Mouse (Mus musculus) forebrain, embryonic 13.5 days (tissue): Measurements from ENCODE around the gene Slc8a1. TPM values are rescaled to one million over a fixed set of nuclear protein-coding genes. Genes with fewer than 3 reads are reported as not detected.
A peak's percentile ranks its signal among the peaks of the same experiment; 100 is the strongest.

Experiments used
- ATAC-seq: fragments of 200-750 bp; cut with Nextera tagmentation; 2 replicates; pipeline ENCODE4 v1.8.0; 2017
- H3K27ac ChIP-seq: fragments of 300-500 bp; sonication (generic); 2 replicates; pipeline ENCODE4 v1.5.1; 2015; ENCODE audit warnings: inconsistent platforms, mild to moderate bottlenecking, moderate library complexity
- H3K27me3 ChIP-seq: fragments of 300-500 bp; sonication (generic); 2 replicates; pipeline ENCODE4 v1.6.1; 2015; ENCODE audit warnings: mild to moderate bottlenecking, inconsistent platforms
- H3K36me3 ChIP-seq: fragments of 300-500 bp; sonication (generic); 2 replicates; pipeline ENCODE4 v1.6.1; 2015; ENCODE audit warnings: mild to moderate bottlenecking, inconsistent platforms; ENCODE audit not compliant: poor library complexity, severe bottlenecking
- H3K4me1 ChIP-seq: fragments of 300-500 bp; sonication (generic); 2 replicates; pipeline ENCODE4 v1.6.1; 2015; ENCODE audit warnings: inconsistent platforms
- H3K4me2 ChIP-seq: fragments of 300-500 bp; sonication (generic); 2 replicates; pipeline ENCODE4 v1.6.1; 2015; ENCODE audit warnings: inconsistent platforms, mild to moderate bottlenecking, moderate library complexity
- H3K4me3 ChIP-seq: fragments of 300-500 bp; sonication (generic); 2 replicates; pipeline ENCODE4 v1.5.1; 2015; ENCODE audit warnings: mild to moderate bottlenecking, inconsistent platforms
- H3K9ac ChIP-seq: fragments of 300-500 bp; sonication (generic); 2 replicates; pipeline ENCODE4 v1.6.1; 2015; ENCODE audit warnings: mild to moderate bottlenecking, inconsistent platforms
- H3K9me3 ChIP-seq: fragments of 300-500 bp; sonication (generic); replicated peaks from 2 replicates; pipeline ENCODE4 v1.6.1; 2016; ENCODE audit warnings: inconsistent platforms
- WGBS: fragments of 180-500 bp; shearing (Covaris S2); methylation state at CpG from one replicate; pipeline ENCODE4 v1.1.7; 2015; 5-methylcytosine and 5-hydroxymethylcytosine counted together
- polyA plus RNA-seq: library from polyadenylated mRNA; unstranded; fragments of >200 nt; fragmentation: Nextera tagmentation; extraction: Ambion mirVana; gene quantifications from 2 replicates; pipeline ENCODE4 v1.2.1, GENCODE M21; 2015

Gene Slc8a1
- polyA plus RNA-seq, 1 experiment from 2014 or later: 5.6 TPM

GRCm38 (mm10) chr17:81393040-81393439 lies 345.1 kb downstream of the Slc8a1 start:
- no peaks in the 10 kb centered on the region for H3K9me3 ChIP-seq
- no peak overlapping the region for H3K9ac ChIP-seq
- H3K27ac ChIP-seq: no peak overlapping the region
- no peaks in the 10 kb centered on the region for H3K36me3 ChIP-seq
- WGBS: 94% methylated on average over 4 of the region's 4 CpGs
- no peak overlapping the region for H3K4me2 ChIP-seq
- no peak for ATAC-seq
- H3K27me3 ChIP-seq: no peaks in the 10 kb centered on the region
- no peaks in the 10 kb centered on the region for H3K4me1 ChIP-seq
- no peak overlapping the region for H3K4me3 ChIP-seq

- no peak for ATAC-seq
- no peaks in the 10 kb centered on the region for H3K4me1 ChIP-seq
- H3K9ac ChIP-seq: no peak overlapping the region
- no peaks in the 10 kb centered on the region for H3K36me3 ChIP-seq
- 92% methylated on average over 7 of the region's 7 CpGs for WGBS
- H3K9me3 ChIP-seq: no peaks in the 10 kb centered on the region
- no peak overlapping the region for H3K27ac ChIP-seq
- no peaks in the 10 kb centered on the region for H3K27me3 ChIP-seq
- H3K4me2 ChIP-seq: no peak overlapping the region
- H3K4me3 ChIP-seq: no peak overlapping the region
Measured at GRCm38 (mm10) chr17:81391478-81391877, 346.7 kb downstream of the Slc8a1 start.

- H3K4me2 ChIP-seq: no peak overlapping the region
- 83% methylated on average over 3 of the region's 3 CpGs for WGBS
- H3K9ac ChIP-seq: no peak overlapping the region
- H3K27ac ChIP-seq: no peak overlapping the region
- H3K4me3 ChIP-seq: no peak overlapping the region
- H3K9me3 ChIP-seq: no peaks in the 10 kb centered on the region
- H3K27me3 ChIP-seq: no peaks in the 10 kb centered on the region
- ATAC-seq: peak; percentile 83
- no peaks in the 10 kb centered on the region for H3K36me3 ChIP-seq
- H3K4me1 ChIP-seq: no peaks in the 10 kb centered on the region
Measured at GRCm38 (mm10) chr17:81390790-81391189, 347.4 kb downstream of the Slc8a1 start.

GRCm38 (mm10) chr17:81386118-81386517 lies 352.1 kb downstream of the Slc8a1 start:
- Histone ChIP-seq H3K4me3 (no peak overlapping the region), H3K27ac (no peak overlapping the region), H3K36me3 (no peaks in the 10 kb centered on the region), H3K9me3 (no peaks in the 10 kb centered on the region), H3K4me1 (no peaks in the 10 kb centered on the region), H3K27me3 (no peaks in the 10 kb centered on the region), H3K9ac (no peak overlapping the region), H3K4me2 (no peak overlapping the region)
- WGBS: 78% methylated on average over 2 of the region's 2 CpGs
- ATAC-seq: no peak

- no peaks in the 10 kb centered on the region for H3K36me3 ChIP-seq
- WGBS: 90% methylated on average over 5 of the region's 5 CpGs
- H3K4me2 ChIP-seq: no peak overlapping the region
- no peak overlapping the region for H3K27ac ChIP-seq
- no peak overlapping the region for H3K4me3 ChIP-seq
- no peaks in the 10 kb centered on the region for H3K9me3 ChIP-seq
- ATAC-seq: no peak
- H3K9ac ChIP-seq: no peak overlapping the region
- H3K27me3 ChIP-seq: no peaks in the 10 kb centered on the region
- H3K4me1 ChIP-seq: no peaks in the 10 kb centered on the region
Measured at GRCm38 (mm10) chr17:81385476-81385875, 352.7 kb downstream of the Slc8a1 start.

- H3K9ac ChIP-seq: no peak overlapping the region
- H3K36me3 ChIP-seq: no peaks in the 10 kb centered on the region
- no peak overlapping the region for H3K4me3 ChIP-seq
- whole genome bisulfite sequencing: 94% methylated on average over 4 of the region's 4 CpGs
- H3K27ac ChIP-seq: no peak overlapping the region
- H3K4me2 ChIP-seq: no peak overlapping the region
- ATAC-seq: no peak
- H3K9me3 ChIP-seq: no peaks in the 10 kb centered on the region
- H3K27me3 ChIP-seq: no peaks in the 10 kb centered on the region
- H3K4me1 ChIP-seq: no peaks in the 10 kb centered on the region
Measured at GRCm38 (mm10) chr17:81383461-81383860, 354.7 kb downstream of the Slc8a1 start.

- WGBS: 86% methylated on average over 7 of the region's 7 CpGs
- no peak overlapping the region for H3K27ac ChIP-seq
- ATAC-seq: no peak
Measured at GRCm38 (mm10) chr17:81378436-81378835, 359.7 kb downstream of the Slc8a1 start.

GRCm38 (mm10) chr17:81377757-81378299 lies 360.3 kb downstream of the Slc8a1 start:
- 31% methylated on average over 5 of the region's 5 CpGs for WGBS
- Histone ChIP-seq H3K27me3 (no peaks in the 10 kb centered on the region), H3K4me1 (peaks cover 12% of the 10 kb centered on the region), H3K27ac (no peak overlapping the region), H3K36me3 (no peaks in the 10 kb centered on the region), H3K4me3 (no peak overlapping the region), H3K9ac (no peak overlapping the region), H3K9me3 (no peaks in the 10 kb centered on the region), H3K4me2 (no peak overlapping the region)
- peak; percentile 55; the same call in 1 of the 2 replicates for ATAC-seq

More at GRCm38 (mm10) chr17:81378436-81378835, 359.7 kb downstream of the Slc8a1 start:
- Histone ChIP-seq H3K36me3 (no peaks in the 10 kb centered on the region), H3K9ac (no peak overlapping the region), H3K27me3 (no peaks in the 10 kb centered on the region), H3K4me3 (no peak overlapping the region), H3K4me1 (peaks cover 12% of the 10 kb centered on the region), H3K9me3 (no peaks in the 10 kb centered on the region), H3K4me2 (no peak overlapping the region)

GRCm38 (mm10) chr17:81377195-81377594 lies 361.0 kb downstream of the Slc8a1 start:
- peaks cover 12% of the 10 kb centered on the region for H3K4me1 ChIP-seq
- H3K4me2 ChIP-seq: no peak overlapping the region
- no peak overlapping the region for H3K4me3 ChIP-seq
- WGBS: 20% methylated on average over 1 of the region's 1 CpGs
- no peak overlapping the region for H3K27ac ChIP-seq
- no peaks in the 10 kb centered on the region for H3K27me3 ChIP-seq
- no peaks in the 10 kb centered on the region for H3K36me3 ChIP-seq
- H3K9ac ChIP-seq: no peak overlapping the region
- ATAC-seq: peak; percentile 84
- no peaks in the 10 kb centered on the region for H3K9me3 ChIP-seq

GRCm38 (mm10) chr17:81375901-81376300 lies 362.3 kb downstream of the Slc8a1 start:
- 86% methylated on average over 6 of the region's 6 CpGs for WGBS

GRCm38 (mm10) chr17:81369036-81369435 lies 369.1 kb downstream of the Slc8a1 start:
- Histone ChIP-seq H3K27ac (no peak overlapping the region), H3K27me3 (no peaks in the 10 kb centered on the region), H3K36me3 (no peaks in the 10 kb centered on the region), H3K4me2 (no peak overlapping the region), H3K9ac (no peak overlapping the region), H3K9me3 (no peaks in the 10 kb centered on the region), H3K4me1 (no peaks in the 10 kb centered on the region), H3K4me3 (no peak overlapping the region)
- no peak for ATAC-seq
- 71% methylated on average over 2 of the region's 2 CpGs for WGBS

More at GRCm38 (mm10) chr17:81375901-81376300, 362.3 kb downstream of the Slc8a1 start:
- Histone ChIP-seq H3K27me3 (no peaks in the 10 kb centered on the region), H3K9me3 (no peaks in the 10 kb centered on the region), H3K9ac (no peak overlapping the region), H3K27ac (no peak overlapping the region), H3K36me3 (no peaks in the 10 kb centered on the region), H3K4me3 (no peak overlapping the region), H3K4me2 (no peak overlapping the region), H3K4me1 (peaks cover 12% of the 10 kb centered on the region)
- ATAC-seq: no peak

GRCm38 (mm10) chr17:81368503-81368902 lies 369.7 kb downstream of the Slc8a1 start:
- ATAC-seq: no peak
- Histone ChIP-seq H3K4me3 (no peak overlapping the region), H3K27ac (no peak overlapping the region), H3K4me1 (no peaks in the 10 kb centered on the region), H3K27me3 (no peaks in the 10 kb centered on the region), H3K4me2 (no peak overlapping the region), H3K36me3 (no peaks in the 10 kb centered on the region), H3K9me3 (no peaks in the 10 kb centered on the region), H3K9ac (no peak overlapping the region)
- WGBS: 87% methylated on average over 2 of the region's 2 CpGs

GRCm38 (mm10) chr17:81363368-81363767 lies 374.8 kb downstream of the Slc8a1 start:
- Histone ChIP-seq H3K4me3 (no peak overlapping the region), H3K27me3 (no peaks in the 10 kb centered on the region), H3K9ac (no peak overlapping the region), H3K4me2 (no peak overlapping the region), H3K27ac (no peak overlapping the region), H3K9me3 (no peaks in the 10 kb centered on the region), H3K4me1 (no peaks in the 10 kb centered on the region), H3K36me3 (no peaks in the 10 kb centered on the region)
- peak; percentile 68; the same call in 1 of the 2 replicates for ATAC-seq
- WGBS: 89% methylated on average over 2 of the region's 2 CpGs
